Mouse (Mus musculus) liver, adult 2 months (tissue): ENCODE measurements around the gene Actn1. TPM values are rescaled to one million over a fixed set of nuclear protein-coding genes. Genes with fewer than 3 reads are reported as not detected.

ENCODE experiments used
- DNase-seq: peaks from one replicate; pipeline ENCODE4 v3.0.0-alpha.2; 2011; ENCODE audit warnings: low read depth, low spot score; ENCODE audit errors: extremely low read depth
- H3K27ac ChIP-seq: fragments of 200-500 bp; replicated peaks from 2 replicates; pipeline ENCODE4 v1.5.1; 2012; ENCODE audit warnings: low read depth, mild to moderate bottlenecking, control low read depth, inconsistent platforms, low read length; ENCODE audit not compliant: insufficient read depth
- H3K27me3 ChIP-seq: fragments of 200-500 bp; 2 replicates; pipeline ENCODE4 v1.6.1; 2012; ENCODE audit warnings: mild to moderate bottlenecking, moderate library complexity, low read length, inconsistent platforms; ENCODE audit not compliant: control insufficient read depth, insufficient read depth
- H3K36me3 ChIP-seq: fragments of 200-500 bp; 2 replicates; pipeline ENCODE4 v1.6.1; 2012; ENCODE audit warnings: low read length, inconsistent platforms; ENCODE audit not compliant: control insufficient read depth, insufficient read depth
- H3K4me1 ChIP-seq: fragments of 200-500 bp; 2 replicates; pipeline ENCODE4 v1.6.1; 2011; ENCODE audit warnings: low read length; ENCODE audit not compliant: control insufficient read depth, insufficient read depth
- H3K4me3 ChIP-seq: fragments of 200-500 bp; 2 replicates; pipeline ENCODE4 v1.5.1; 2011; ENCODE audit warnings: low read depth, mild to moderate bottlenecking, control low read depth, low read length, moderate library complexity; ENCODE audit not compliant: insufficient read depth
- H3K79me2 ChIP-seq: fragments of 200-500 bp; 2 replicates; pipeline ENCODE4 v1.6.1; 2012; ENCODE audit warnings: inconsistent platforms, mild to moderate bottlenecking, low read length, moderate library complexity; ENCODE audit not compliant: control insufficient read depth, insufficient read depth
- H3K9ac ChIP-seq: fragments of 200-500 bp; 2 replicates; pipeline ENCODE4 v1.6.1; 2012; ENCODE audit warnings: low read depth, mild to moderate bottlenecking, control low read depth, inconsistent platforms, low read length
- CTCF ChIP-seq: fragments of 200-500 bp; IDR thresholded peaks from 2 replicates; pipeline ENCODE4 v1.5.1; 2011; ENCODE audit warnings: low read depth, low read length, control low read depth
- POLR2A ChIP-seq: fragments of 200-500 bp; IDR thresholded peaks from 2 replicates; pipeline ENCODE4 v1.6.1; 2011; ENCODE audit warnings: low read length, control low read depth; ENCODE audit not compliant: insufficient read depth; ENCODE audit errors: extremely low read depth
- WGBS: fragments of 180-500 bp; shearing (Covaris S2); methylation state at CpG from one replicate; pipeline ENCODE4 v1.1.7; 2018; 5-methylcytosine and 5-hydroxymethylcytosine counted together
- polyA plus RNA-seq: library from polyadenylated mRNA; depleted of rRNA; stranded (reverse); fragments of >200 nt; gene quantifications from 2 replicates; pipeline ENCODE4 v1.2.3, GENCODE M21; 2012
- total RNA-seq: library from RNA; depleted of rRNA; stranded (reverse); fragments of >200 nt; gene quantifications from 2 replicates; pipeline ENCODE4 v1.2.3, GENCODE M21; 2014

Actn1 gene
- total and polyA plus RNA-seq, 2 experiments, result 15.4 to 17.6 TPM

DNA sequence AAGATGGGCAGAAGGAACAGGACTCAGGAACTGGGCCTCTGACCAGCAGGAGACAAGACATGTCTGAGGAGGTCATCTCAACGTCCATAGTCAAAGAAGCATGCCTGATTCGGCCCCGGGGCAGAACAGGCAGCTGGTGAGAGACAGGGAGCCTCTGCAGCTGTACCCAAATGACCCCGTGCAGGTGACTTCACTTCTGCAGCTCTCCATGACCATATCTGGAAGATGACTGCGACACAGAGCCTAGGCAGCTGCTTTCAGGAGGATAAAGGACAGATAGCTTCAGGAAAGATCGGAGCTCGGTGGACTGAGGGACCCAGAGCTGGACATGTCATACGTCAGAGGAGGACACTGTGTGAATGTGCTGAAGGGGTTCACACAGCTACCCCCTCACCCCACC lies 46.4 kb downstream of the Actn1 start:
- Histone ChIP-seq H3K79me2 (peaks cover 14% of the 10 kb centered on the region; the same call in 1 of the 2 replicates), H3K27me3 (no peaks in the 10 kb centered on the region), H3K4me1 (peaks cover 31% of the 10 kb centered on the region), H3K36me3 (no peaks in the 10 kb centered on the region), H3K4me3 (no peak overlapping the region), H3K27ac (no peak overlapping the region), H3K9ac (no peak overlapping the region)
- WGBS, result 79% methylated on average over 8 of the region's 8 CpGs
- no peak for TF ChIP-seq POLR2A
- no peak for TF ChIP-seq CTCF
- DNase-seq, result no peak

DNA sequence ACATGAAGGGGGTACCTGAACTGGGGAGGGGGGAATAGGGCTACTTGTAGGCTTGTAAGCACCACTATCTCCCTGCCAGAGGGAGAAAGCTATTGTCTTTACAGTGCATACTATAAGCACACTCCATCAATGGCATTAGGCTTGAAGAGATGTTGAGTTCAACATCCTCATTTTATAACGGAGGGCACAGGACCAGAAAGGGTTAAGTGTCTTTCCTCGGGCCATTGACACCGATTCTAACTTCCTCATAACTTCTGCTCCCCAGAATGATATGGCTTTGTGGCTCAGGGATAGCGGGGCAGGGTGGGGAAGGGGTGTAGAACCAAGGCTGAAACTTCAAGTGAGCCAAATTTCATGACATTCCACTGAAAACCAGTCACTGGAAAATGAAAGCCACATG lies 46.9 kb downstream of the Actn1 start:
- H3K36me3 ChIP-seq, result no peaks in the 10 kb centered on the region
- no peak overlapping the region for H3K4me3 ChIP-seq
- H3K79me2 ChIP-seq, result peaks cover 14% of the 10 kb centered on the region; the same call in 1 of the 2 replicates
- no peak overlapping the region for H3K27ac ChIP-seq
- no peak overlapping the region for H3K9ac ChIP-seq
- 54% methylated on average over 4 of the region's 4 CpGs for WGBS
- H3K27me3 ChIP-seq, result no peaks in the 10 kb centered on the region
- DNase-seq, result no peak
- no peak for TF ChIP-seq CTCF
- no peak for TF ChIP-seq POLR2A
- peaks cover 27% of the 10 kb centered on the region for H3K4me1 ChIP-seq

DNA sequence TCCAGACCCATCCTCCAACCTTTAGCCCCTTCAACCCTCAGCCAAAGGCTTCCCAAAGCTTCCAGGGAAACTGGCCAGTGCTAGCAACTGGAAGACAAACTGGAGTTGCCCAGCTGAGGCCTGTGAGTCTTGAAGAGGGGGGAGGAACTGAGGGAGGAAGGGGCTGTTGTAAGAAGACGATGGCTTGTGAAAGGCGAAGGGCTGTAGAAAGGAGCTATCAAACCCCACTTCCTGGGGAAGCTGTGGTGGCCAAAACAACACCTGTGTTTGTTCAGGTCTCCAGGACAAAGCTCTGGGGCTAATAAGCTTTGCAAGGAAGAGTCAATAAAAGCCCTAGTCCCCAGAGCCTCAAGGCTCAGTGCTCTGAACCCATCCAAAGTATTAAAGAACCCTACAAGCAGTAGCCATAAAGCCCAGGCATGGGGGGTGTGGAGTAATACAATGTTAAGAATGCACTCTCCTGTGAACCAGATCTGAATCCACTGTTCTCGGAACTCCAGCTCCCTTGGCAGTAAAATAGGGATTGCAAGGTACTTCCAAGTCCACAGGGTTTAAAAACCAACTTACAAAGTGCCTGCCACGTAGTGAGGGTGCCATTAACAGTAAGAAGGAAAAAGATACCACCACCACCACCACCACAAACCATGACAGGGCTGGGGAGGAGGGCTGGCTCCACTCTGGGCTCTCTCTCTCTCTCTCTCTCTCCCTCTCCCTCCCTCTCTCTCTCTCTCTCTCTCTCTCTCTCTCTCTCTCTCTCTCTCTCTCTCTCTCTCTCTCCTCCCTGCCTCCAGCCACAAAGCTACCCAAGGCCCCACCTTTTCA lies 49.2 kb downstream of the Actn1 start:
- Histone ChIP-seq H3K36me3 (no peaks in the 10 kb centered on the region), H3K4me3 (no peak overlapping the region), H3K79me2 (peaks cover 14% of the 10 kb centered on the region; the same call in 1 of the 2 replicates), H3K4me1 (peaks cover 11% of the 10 kb centered on the region), H3K27me3 (no peaks in the 10 kb centered on the region), H3K9ac (no peak overlapping the region), H3K27ac (no peak overlapping the region)
- 46% methylated on average over 4 of the region's 4 CpGs for whole genome bisulfite sequencing
- TF ChIP-seq CTCF, result no peak
- TF ChIP-seq POLR2A, result no peak
- peak; percentile 28 for DNase-seq

DNA sequence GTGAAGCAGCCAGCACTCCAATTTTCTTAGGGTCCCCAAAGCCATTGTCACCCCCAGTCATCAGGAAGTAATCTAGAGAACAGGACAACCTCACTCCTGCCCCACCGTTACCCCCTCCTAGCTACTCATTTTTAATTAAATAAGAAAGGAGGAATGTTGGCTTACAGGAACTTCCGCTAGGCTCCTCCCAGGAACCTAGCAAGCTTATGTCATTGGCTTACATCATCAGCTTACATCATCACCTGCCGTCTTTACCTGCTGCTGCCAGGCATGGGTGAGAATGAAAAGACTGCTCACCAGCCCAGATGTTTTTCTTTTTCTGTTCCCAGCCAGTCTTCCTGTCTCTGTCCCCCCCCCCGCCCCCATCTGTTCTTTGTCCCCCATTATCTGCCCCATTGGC lies 50.3 kb downstream of the Actn1 start:
- Histone ChIP-seq H3K36me3 (no peaks in the 10 kb centered on the region), H3K79me2 (peaks cover 11% of the 10 kb centered on the region; the same call in 1 of the 2 replicates), H3K4me3 (no peak overlapping the region), H3K9ac (no peak overlapping the region), H3K4me1 (peaks cover 6% of the 10 kb centered on the region), H3K27ac (no peak overlapping the region), H3K27me3 (no peaks in the 10 kb centered on the region)
- 87% methylated on average over 4 of the region's 4 CpGs for WGBS
- no peak for DNase-seq
- TF ChIP-seq POLR2A (no peak), CTCF (no peak)

DNA sequence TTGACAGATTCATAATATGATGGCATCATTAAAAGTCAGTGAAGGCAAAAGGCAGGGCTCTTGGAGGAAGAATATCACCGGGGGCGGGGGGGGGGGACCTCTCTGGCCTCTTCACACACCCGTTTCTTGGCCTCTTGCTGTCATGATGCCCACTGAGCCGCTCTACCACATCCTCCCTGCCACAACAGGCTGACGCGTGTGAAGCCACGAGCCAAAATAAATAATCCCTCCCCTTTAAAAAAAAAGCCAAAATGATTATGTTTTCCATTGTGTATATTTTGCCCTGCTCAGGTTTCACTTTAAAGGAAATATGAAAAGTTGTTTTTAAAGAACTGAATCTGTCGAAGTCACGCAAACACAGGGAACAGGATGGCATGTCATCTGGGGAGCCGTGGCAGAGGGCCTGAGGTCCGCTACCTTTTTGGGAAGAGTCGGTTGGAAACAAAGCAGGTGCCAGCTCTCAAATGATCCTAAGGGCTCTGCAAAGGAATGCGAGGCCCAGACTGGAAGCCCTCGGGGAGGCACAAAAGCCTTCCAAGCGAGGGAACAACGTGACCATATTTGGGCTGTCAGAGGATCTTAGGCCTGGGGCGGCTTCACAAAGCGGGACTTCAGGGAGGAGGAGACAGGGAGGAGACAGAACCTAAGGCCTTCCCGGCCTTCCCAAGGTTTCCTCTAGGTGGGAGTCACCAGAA lies 51.9 kb downstream of the Actn1 start:
- 89% methylated on average over 19 of the region's 19 CpGs for WGBS
- peaks cover 6% of the 10 kb centered on the region; the same call in 1 of the 2 replicates for H3K79me2 ChIP-seq
- no peak overlapping the region for H3K9ac ChIP-seq
- DNase-seq, result no peak
- H3K27ac ChIP-seq, result no peak overlapping the region
- TF ChIP-seq POLR2A, result no peak
- TF ChIP-seq CTCF, result no peak
- H3K4me3 ChIP-seq, result no peak overlapping the region
- no peaks in the 10 kb centered on the region for H3K27me3 ChIP-seq
- H3K36me3 ChIP-seq, result no peaks in the 10 kb centered on the region
- peaks cover 6% of the 10 kb centered on the region for H3K4me1 ChIP-seq

GRCm38 (mm10) chr12:80203284-80203683 lies 56.9 kb downstream of the Actn1 start:
- no peaks in the 10 kb centered on the region for H3K27me3 ChIP-seq
- TF ChIP-seq POLR2A, result no peak
- TF ChIP-seq CTCF, result no peak
- H3K36me3 ChIP-seq, result no peaks in the 10 kb centered on the region
- H3K9ac ChIP-seq, result no peak overlapping the region
- WGBS, result 93% methylated on average over 4 of the region's 4 CpGs
- DNase-seq, result no peak
- no peak overlapping the region for H3K27ac ChIP-seq
- no peaks in the 10 kb centered on the region for H3K79me2 ChIP-seq
- no peaks in the 10 kb centered on the region for H3K4me1 ChIP-seq
- no peak overlapping the region for H3K4me3 ChIP-seq
